Mouse (Mus musculus): ENCODE measurements around the gene 4930438A08Rik.

4930438A08Rik gene

GRCm38 (mm10) chr11:58307411-58308080 is 32.9 kb downstream of the 4930438A08Rik start:
- Histone ChIP-seq H3K27me3 (ENCODE audit: insufficient read depth, low read length) (no peaks in the 10 kb centered on the region), H3K9me3 (ENCODE audit: low read length) (no peaks in the 10 kb centered on the region), H3K4me1 (replicated peaks; ENCODE audit: low read depth, low read length) (peaks cover 19% of the 10 kb centered on the region), H3K4me3 (replicated peaks; ENCODE audit: low read length) (peak overlapping the region; percentile 84), H3K36me3 (ENCODE audit: insufficient read depth, low read length) (peaks cover 40% of the 10 kb centered on the region)
- TF ChIP-seq NANOG (IDR thresholded peaks at IDR 0.05; ENCODE audit: borderline replicate concordance, low read length) (no peak), CTCF (conservative IDR thresholded peaks at IDR 0.05; ENCODE audit: low read length) (peak; percentile 12; the same call in 1 of the 2 replicates)

GRCm38 (mm10) chr11:58308661-58309060 is 34.1 kb downstream of the 4930438A08Rik start:
- no peaks in the 10 kb centered on the region for H3K27me3 ChIP-seq (ENCODE audit: insufficient read depth, low read length)
- no peak overlapping the region for H3K4me3 ChIP-seq (replicated peaks; ENCODE audit: low read length)
- no peaks in the 10 kb centered on the region for H3K9me3 ChIP-seq (ENCODE audit: low read length)
- peaks cover 52% of the 10 kb centered on the region for H3K36me3 ChIP-seq (ENCODE audit: insufficient read depth, low read length)
- TF ChIP-seq POU5F1 (IDR thresholded peaks at IDR 0.05; ENCODE audit: borderline replicate concordance, low read length) (no peak), NANOG (IDR thresholded peaks at IDR 0.05; ENCODE audit: borderline replicate concordance, low read length) (no peak), CTCF (conservative IDR thresholded peaks at IDR 0.05; ENCODE audit: low read length) (no peak)
- H3K4me1 ChIP-seq (replicated peaks; ENCODE audit: low read depth, low read length): peaks cover 17% of the 10 kb centered on the region

GRCm38 (mm10) chr11:58314069-58314468 is 39.5 kb downstream of the 4930438A08Rik start:
- Histone ChIP-seq H3K9me3 (ENCODE audit: low read length) (no peaks in the 10 kb centered on the region), H3K4me3 (replicated peaks; ENCODE audit: low read length) (no peak overlapping the region), H3K36me3 (ENCODE audit: insufficient read depth, low read length) (peaks cover 77% of the 10 kb centered on the region), H3K27me3 (ENCODE audit: insufficient read depth, low read length) (peaks cover 22% of the 10 kb centered on the region), H3K4me1 (replicated peaks; ENCODE audit: low read depth, low read length) (peaks cover 21% of the 10 kb centered on the region)
- TF ChIP-seq CTCF (conservative IDR thresholded peaks at IDR 0.05; ENCODE audit: low read length) (no peak), POU5F1 (IDR thresholded peaks at IDR 0.05; ENCODE audit: borderline replicate concordance, low read length) (no peak), NANOG (IDR thresholded peaks at IDR 0.05; ENCODE audit: borderline replicate concordance, low read length) (no peak)

- peaks cover 22% of the 10 kb centered on the region for H3K27me3 ChIP-seq (ENCODE audit: insufficient read depth, low read length)
- H3K36me3 ChIP-seq (ENCODE audit: insufficient read depth, low read length): peaks cover 65% of the 10 kb centered on the region
- H3K4me1 ChIP-seq (replicated peaks; ENCODE audit: low read depth, low read length): peaks cover 21% of the 10 kb centered on the region
- peak overlapping the region; percentile 74; the same call in 1 of the 2 replicates for H3K4me3 ChIP-seq (replicated peaks; ENCODE audit: low read length)
- TF ChIP-seq CTCF (conservative IDR thresholded peaks at IDR 0.05; ENCODE audit: low read length) (no peak), POU5F1 (IDR thresholded peaks at IDR 0.05; ENCODE audit: borderline replicate concordance, low read length) (no peak)
- H3K9me3 ChIP-seq (ENCODE audit: low read length): no peaks in the 10 kb centered on the region
Measured at GRCm38 (mm10) chr11:58315536-58316168, 41.1 kb downstream of the 4930438A08Rik start.

- no peak for TF ChIP-seq CTCF (conservative IDR thresholded peaks at IDR 0.05; ENCODE audit: low read length)
- TF ChIP-seq NANOG (IDR thresholded peaks at IDR 0.05; ENCODE audit: borderline replicate concordance, low read length): no peak
- TF ChIP-seq POU5F1 (IDR thresholded peaks at IDR 0.05; ENCODE audit: borderline replicate concordance, low read length): no peak
- Histone ChIP-seq H3K36me3 (ENCODE audit: insufficient read depth, low read length) (peaks cover 58% of the 10 kb centered on the region), H3K27me3 (ENCODE audit: insufficient read depth, low read length) (peaks cover 22% of the 10 kb centered on the region), H3K9me3 (ENCODE audit: low read length) (no peaks in the 10 kb centered on the region), H3K4me1 (replicated peaks; ENCODE audit: low read depth, low read length) (peaks cover 21% of the 10 kb centered on the region), H3K4me3 (replicated peaks; ENCODE audit: low read length) (peak overlapping the region; percentile 74)
Measured at GRCm38 (mm10) chr11:58316344-58316743, 41.7 kb downstream of the 4930438A08Rik start.

- TF ChIP-seq CTCF (conservative IDR thresholded peaks at IDR 0.05; ENCODE audit: low read length): no peak
- no peak for TF ChIP-seq POU5F1 (IDR thresholded peaks at IDR 0.05; ENCODE audit: borderline replicate concordance, low read length)
- TF ChIP-seq NANOG (IDR thresholded peaks at IDR 0.05; ENCODE audit: borderline replicate concordance, low read length): no peak
- H3K4me3 ChIP-seq (replicated peaks; ENCODE audit: low read length): peak overlapping the region; percentile 74
- H3K36me3 ChIP-seq (ENCODE audit: insufficient read depth, low read length): peaks cover 53% of the 10 kb centered on the region
- H3K4me1 ChIP-seq (replicated peaks; ENCODE audit: low read depth, low read length): peaks cover 21% of the 10 kb centered on the region
- H3K9me3 ChIP-seq (ENCODE audit: low read length): no peaks in the 10 kb centered on the region
- H3K27me3 ChIP-seq (ENCODE audit: insufficient read depth, low read length): peaks cover 22% of the 10 kb centered on the region
Measured at GRCm38 (mm10) chr11:58316768-58317390, 42.3 kb downstream of the 4930438A08Rik start.

GRCm38 (mm10) chr11:58322824-58323569 is 48.4 kb downstream of the 4930438A08Rik start:
- H3K27me3 ChIP-seq (ENCODE audit: insufficient read depth, low read length): no peaks in the 10 kb centered on the region; the same call in 1 of the 2 replicates
- H3K9me3 ChIP-seq (ENCODE audit: low read length): no peaks in the 10 kb centered on the region
- peak overlapping the region; percentile 93 for H3K4me3 ChIP-seq (replicated peaks; ENCODE audit: low read length)
- no peak for TF ChIP-seq CTCF (conservative IDR thresholded peaks at IDR 0.05; ENCODE audit: low read length)
- no peak for TF ChIP-seq NANOG (IDR thresholded peaks at IDR 0.05; ENCODE audit: borderline replicate concordance, low read length)
- no peak for TF ChIP-seq POU5F1 (IDR thresholded peaks at IDR 0.05; ENCODE audit: borderline replicate concordance, low read length)
- peaks cover 34% of the 10 kb centered on the region for H3K4me1 ChIP-seq (replicated peaks; ENCODE audit: low read depth, low read length)
- H3K36me3 ChIP-seq (ENCODE audit: insufficient read depth, low read length): peaks cover 26% of the 10 kb centered on the region
